Mouse (Mus musculus) ES-E14 (cell line): ENCODE measurements around the gene Smad5.

Experiments used
- CHD2 ChIP-seq: IDR thresholded peaks from 2 replicates; pipeline ENCODE4 v1.6.1; 2014; ENCODE audit warnings: mild to moderate bottlenecking, low read depth, low read length, inconsistent platforms
- MAFK ChIP-seq: IDR thresholded peaks from 2 replicates; pipeline ENCODE4 v1.6.1; 2014; ENCODE audit warnings: mild to moderate bottlenecking, low read depth, low read length, inconsistent platforms; ENCODE audit not compliant: insufficient read depth
- ZC3H11A ChIP-seq: IDR thresholded peaks from 2 replicates; pipeline ENCODE4 v1.6.1; 2012; ENCODE audit warnings: low read depth, mild to moderate bottlenecking, inconsistent platforms, low read length, borderline replicate concordance
- ZNF384 ChIP-seq: IDR thresholded peaks from 2 replicates; pipeline ENCODE4 v1.6.1; 2012; ENCODE audit warnings: low read depth, low read length, inconsistent platforms

DNA sequence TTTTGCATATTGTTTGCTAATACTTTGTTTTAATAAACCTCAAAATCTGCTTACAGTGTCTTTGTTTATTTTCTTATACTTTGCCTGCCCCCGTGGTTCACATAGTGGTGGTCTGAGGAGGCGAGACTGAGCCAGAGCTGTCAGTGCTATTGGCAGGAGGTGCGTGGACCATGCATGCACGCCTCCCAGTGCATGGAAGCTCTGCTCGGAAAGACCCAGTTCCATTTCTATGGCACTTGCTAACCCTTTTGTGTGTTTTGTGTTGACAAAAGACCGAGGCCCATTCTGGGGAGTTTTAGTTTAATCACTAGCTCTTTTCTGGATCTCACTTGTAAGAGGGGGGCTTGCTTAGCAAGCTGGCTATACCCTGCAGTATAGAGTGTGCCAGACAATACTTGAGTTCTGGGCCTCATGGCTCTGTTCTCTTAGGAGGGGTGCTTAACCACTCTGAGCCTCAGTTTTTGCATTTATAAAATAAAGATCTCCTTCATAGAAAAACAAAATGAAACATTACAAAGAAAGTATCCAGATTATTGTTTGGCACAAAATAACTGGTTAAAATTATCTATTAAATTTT is 39.6 kb downstream of the Smad5 start:
- TF ChIP-seq ZNF384: no peak
- TF ChIP-seq MAFK: no peak
- TF ChIP-seq ZC3H11A: no peak
- no peak for TF ChIP-seq CHD2
